In genomic region chr1:132191786-132192680, GRCm38 (mm10) we compare ENCODE assay signal across 9 mouse cellular contexts. TPM values are rescaled to one million over a fixed set of nuclear protein-coding genes. Genes with fewer than 3 reads are reported as not detected.
DNase-seq lines count a peak whose midpoint lies in the region; ATAC-seq and TF ChIP-seq lines count a peak whose summit lies in the region.
"Had no signal": no experiment of that assay in that cellular context is flagged by ENCODE, and none has a peak within 500 bp of the region (broad histone marks: within the 10 kb centered on the region; RNA-seq: fewer than 3 reads in every experiment).

No protein-coding gene starts in this region.

- ATAC-seq in lung, embryonic 16.5 days (ENCODE audit: low read depth): peak; percentile 20; the same call in 1 of the 2 replicates
- no peak for ATAC-seq in intestine, postnatal 0 days
- no peak for ATAC-seq in stomach, embryonic 15.5 days (ENCODE audit: insufficient read depth, low FRiP score, low read depth)

- H3K4me2 ChIP-seq in lung, embryonic 16.5 days (ENCODE audit: low read depth, low read length): peak overlapping the region; percentile 90
- H3K4me2 ChIP-seq in intestine, postnatal 0 days (replicated peaks; ENCODE audit: low read depth): peak overlapping the region; percentile 92; the same call in 1 of the 2 replicates
- peak overlapping the region; percentile 94 for H3K4me2 ChIP-seq in stomach, embryonic 15.5 days

- H3K4me1 ChIP-seq in lung, embryonic 16.5 days (replicated peaks; ENCODE audit: control insufficient read depth, insufficient read depth, low read length): peaks cover 25% of the 10 kb centered on the region
- H3K4me1 ChIP-seq in intestine, postnatal 0 days (replicated peaks; ENCODE audit: control insufficient read depth, insufficient read depth, low read length): no peaks in the 10 kb centered on the region
- peaks cover 25% of the 10 kb centered on the region for H3K4me1 ChIP-seq in stomach, embryonic 15.5 days

- peak; percentile 75 to 81 for DNase-seq in cerebellum, postnatal 10 days
- no peak for DNase-seq in cerebellum, adult 9-11 months
- no peak for DNase-seq in lung, postnatal 25 days (ENCODE audit: low spot score)
- no peak for DNase-seq in gastrocnemius, postnatal 25 days
- DNase-seq in right cerebral cortex, postnatal 14 days: no peak

- peak overlapping the region; percentile 83 for H3K27ac ChIP-seq in lung, embryonic 16.5 days (ENCODE audit: low read length)
- H3K27ac ChIP-seq in intestine, postnatal 0 days (ENCODE audit: low read depth, low read length): no peak overlapping the region
- no peak overlapping the region for H3K27ac ChIP-seq in stomach, embryonic 15.5 days

- peak overlapping the region; percentile 61 for H3K4me3 ChIP-seq in lung, embryonic 16.5 days (ENCODE audit: low read length)
- H3K4me3 ChIP-seq in intestine, postnatal 0 days (ENCODE audit: low read depth, low read length): no peak overlapping the region
- H3K4me3 ChIP-seq in stomach, embryonic 15.5 days (replicated peaks): peak overlapping the region; percentile 51; the same call in 1 of the 2 replicates

- peaks cover 47% of the 10 kb centered on the region for H3K27me3 ChIP-seq in lung, embryonic 16.5 days (ENCODE audit: control insufficient read depth, insufficient read depth, low read depth, low read length)
- H3K27me3 ChIP-seq in intestine, postnatal 0 days (replicated peaks; ENCODE audit: control insufficient read depth, insufficient read depth, low read length): peaks cover 72% of the 10 kb centered on the region
- peaks cover 63% of the 10 kb centered on the region for H3K27me3 ChIP-seq in stomach, embryonic 15.5 days (replicated peaks)

- H3K36me3 ChIP-seq in lung, embryonic 16.5 days (ENCODE audit: control insufficient read depth, insufficient read depth, low read length): no peaks in the 10 kb centered on the region
- no peaks in the 10 kb centered on the region for H3K36me3 ChIP-seq in intestine, postnatal 0 days (ENCODE audit: control insufficient read depth, insufficient read depth)
- H3K36me3 ChIP-seq in stomach, embryonic 15.5 days: no peaks in the 10 kb centered on the region

- no peaks in the 10 kb centered on the region for H3K9me3 ChIP-seq in lung, embryonic 16.5 days (ENCODE audit: control insufficient read depth, low read length)
- H3K9me3 ChIP-seq in intestine, postnatal 0 days (ENCODE audit: control insufficient read depth): no peaks in the 10 kb centered on the region
- H3K9me3 ChIP-seq in stomach, embryonic 15.5 days: no peaks in the 10 kb centered on the region

- H3K9ac ChIP-seq in lung, embryonic 16.5 days (ENCODE audit: low read length): peak overlapping the region; percentile 62
- no peak overlapping the region for H3K9ac ChIP-seq in intestine, postnatal 0 days (ENCODE audit: low read depth, low read length)
- no peak overlapping the region for H3K9ac ChIP-seq in stomach, embryonic 15.5 days

- WGBS in lung, embryonic 16.5 days: 6% methylated on average over 16 of the region's 16 CpGs
- WGBS in intestine, postnatal 0 days: 12% methylated on average over 16 of the region's 16 CpGs
- WGBS in stomach, embryonic 15.5 days: 10% methylated on average over 16 of the region's 16 CpGs

- peak; percentile 43 for TF ChIP-seq CTCF in intestine, postnatal 0 days (IDR thresholded peaks at IDR 0.05; ENCODE audit: low read depth)

RNA-seq across cellular contexts. Expression of gene AC124108.1, which starts 0.8 kb away (rescaled TPM):
- polyA plus RNA-seq in lung, embryonic 16.5 days (2015; fragmentation: Nextera tagmentation; extraction: Ambion mirVana): 0.50 and 0.63 TPM in 2 replicates
- not detected in 2 replicates for polyA plus RNA-seq in intestine, postnatal 0 days (2015; fragmentation: Nextera tagmentation; extraction: Ambion mirVana)
- polyA plus RNA-seq in stomach, embryonic 15.5 days (2015; fragmentation: Nextera tagmentation; extraction: Ambion mirVana): 0.09 and 0.10 TPM in 2 replicates
- total RNA-seq in gastrocnemius, postnatal 25 days (2021): not detected

RNA-seq across cellular contexts. Expression of gene Lemd1, which starts 0.8 kb away (rescaled TPM):
- 1.2 and 1.8 TPM in 2 replicates for polyA plus RNA-seq in lung, embryonic 16.5 days (2015; fragmentation: Nextera tagmentation; extraction: Ambion mirVana)
- polyA plus RNA-seq in intestine, postnatal 0 days (2015; fragmentation: Nextera tagmentation; extraction: Ambion mirVana): 0.08 TPM in 1 of 2 replicates, not detected in the other
- polyA plus RNA-seq in stomach, embryonic 15.5 days (2015; fragmentation: Nextera tagmentation; extraction: Ambion mirVana): 0.36 and 0.46 TPM in 2 replicates
- not detected for total RNA-seq in gastrocnemius, postnatal 25 days (2021)

RNA-seq across cellular contexts. Expression of gene Gm10188, which starts 37.5 kb away (rescaled TPM):
- polyA plus RNA-seq in lung, embryonic 16.5 days (2015; fragmentation: Nextera tagmentation; extraction: Ambion mirVana): 0.63 TPM in 1 of 2 replicates, not detected in the other
- polyA plus RNA-seq in intestine, postnatal 0 days (2015; fragmentation: Nextera tagmentation; extraction: Ambion mirVana): not detected in 2 replicates
- not detected in 2 replicates for polyA plus RNA-seq in stomach, embryonic 15.5 days (2015; fragmentation: Nextera tagmentation; extraction: Ambion mirVana)
- not detected for total RNA-seq in gastrocnemius, postnatal 25 days (2021)
- total RNA-seq: left cerebral cortex, postnatal 25 days had no signal

RNA-seq across cellular contexts. Expression of gene Cdk18, which starts 52.5 kb away (rescaled TPM):
- 8.7 and 9.0 TPM in 2 replicates for polyA plus RNA-seq in lung, embryonic 16.5 days (2015; fragmentation: Nextera tagmentation; extraction: Ambion mirVana)
- polyA plus RNA-seq in intestine, postnatal 0 days (2015; fragmentation: Nextera tagmentation; extraction: Ambion mirVana): 33.7 and 39.3 TPM in 2 replicates
- polyA plus RNA-seq in stomach, embryonic 15.5 days (2015; fragmentation: Nextera tagmentation; extraction: Ambion mirVana): 7.2 and 9.7 TPM in 2 replicates
- 1 to 10 TPM; 1.4 to 3.2 TPM for total RNA-seq in gastrocnemius, postnatal 25 days (2021)

Comparison
In these comparisons a context has a peak if more than half of its experiments do, and no peak if none do; other contexts are left out.
1. DNase-seq: peak in cerebellum, postnatal 10 days (2 of 2); none in cerebellum, adult 9-11 months (single experiment), lung, postnatal 25 days (single experiment), gastrocnemius, postnatal 25 days (single experiment) and right cerebral cortex, postnatal 14 days (single experiment).
2. Peak in every context shown above with its lines, with median percentiles within 50 percentile points of each other: H3K4me2 ChIP-seq.